Mouse (Mus musculus) lung, postnatal 36 days (tissue): ENCODE data around the gene Fgf18.
A peak's percentile ranks its signal among the peaks of the same experiment; 100 is the strongest.

ENCODE experiments used
- DNase-seq: peaks from one replicate; pipeline ENCODE4 v3.0.0; 2022; ENCODE audit warnings: mixed read lengths

Gene Fgf18

DNA sequence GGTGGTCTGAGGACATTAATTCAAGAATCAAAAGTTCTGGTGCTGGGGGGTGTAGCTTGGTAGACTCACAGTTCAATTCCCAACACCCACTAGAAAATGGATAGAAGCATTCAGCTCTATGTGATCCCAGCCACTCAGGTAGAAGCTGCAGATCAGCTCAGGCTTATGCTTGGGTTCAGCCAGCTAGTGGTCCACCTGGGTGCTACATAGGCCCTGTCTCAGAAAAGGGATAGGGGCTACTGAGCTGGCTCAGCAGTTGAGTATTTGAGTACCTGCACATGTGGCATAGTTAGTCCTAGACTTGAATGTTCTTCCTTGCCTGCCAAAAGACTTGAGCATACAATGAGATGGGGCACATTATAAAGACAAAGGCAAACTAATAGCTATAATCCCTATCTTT lies 2.3 kb upstream of the Fgf18 start:
- DNase-seq = no peak

DNA sequence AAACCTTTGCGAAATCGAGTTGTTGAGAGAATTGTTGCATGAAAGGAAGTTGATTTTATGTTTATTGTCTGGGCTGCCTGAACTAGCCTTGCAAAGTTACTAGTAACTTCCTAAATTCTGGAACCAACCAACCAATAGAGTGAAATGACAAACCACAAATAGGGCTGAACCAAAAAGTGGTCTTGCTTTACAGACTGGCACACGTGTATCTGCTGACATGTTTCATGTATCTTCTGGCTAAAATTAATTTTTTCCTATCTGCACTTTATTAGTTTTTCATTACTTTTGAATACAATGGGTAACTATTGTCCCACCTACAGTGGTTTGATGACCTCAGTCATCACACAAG lies 1.9 kb upstream of the Fgf18 start:
- DNase-seq = no peak

- DNase-seq = peak; percentile 87
These were observed 1.3 kb upstream of the Fgf18 start for GRCm38 (mm10) chr11:33148338-33149087.

DNA sequence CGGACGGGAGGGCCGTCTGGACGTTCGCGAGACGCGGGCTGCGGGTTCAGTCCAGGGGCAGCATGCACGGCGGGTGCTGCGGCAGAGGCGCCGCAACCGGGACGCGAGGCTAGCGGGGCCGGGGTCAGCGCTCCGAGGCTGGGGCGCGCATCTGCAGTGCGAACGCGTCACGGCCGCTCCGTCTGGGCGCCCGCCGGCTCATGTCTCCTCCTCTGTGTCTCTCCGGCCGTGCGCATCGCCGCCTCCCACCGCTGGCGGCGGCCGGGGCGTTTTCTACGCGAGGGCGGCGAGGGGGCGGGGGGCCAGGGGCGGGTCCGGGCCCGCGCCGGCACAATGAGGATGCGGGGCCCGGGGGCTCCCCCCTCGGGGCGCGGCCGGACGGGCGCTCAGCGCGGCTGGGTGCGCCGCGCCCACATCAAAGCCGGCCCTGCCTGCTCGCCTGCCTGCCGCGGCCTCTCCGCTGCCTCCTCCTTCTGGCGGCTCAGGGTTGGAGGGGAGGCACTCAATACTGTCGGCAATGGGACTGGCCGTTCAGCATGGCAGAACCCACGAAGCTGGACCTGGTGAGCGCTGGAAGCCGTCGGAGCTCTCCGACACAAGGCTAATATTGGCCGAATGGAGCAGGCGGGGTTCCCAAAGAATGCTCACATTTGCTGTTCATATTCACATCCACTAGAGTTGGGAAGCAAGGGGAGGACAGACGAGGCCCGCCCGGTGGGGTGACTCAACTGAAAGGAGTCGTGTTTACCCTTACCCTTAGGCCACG lies 555 bp upstream of the Fgf18 start:
- DNase-seq = peak; percentile 53

GRCm38 (mm10) chr11:33146651-33147131 lies 509 bp downstream of the Fgf18 start:
- peak; percentile 40 for DNase-seq

GRCm38 (mm10) chr11:33146143-33146497 lies 1.1 kb downstream of the Fgf18 start:
- peak; percentile 80 for DNase-seq

DNA sequence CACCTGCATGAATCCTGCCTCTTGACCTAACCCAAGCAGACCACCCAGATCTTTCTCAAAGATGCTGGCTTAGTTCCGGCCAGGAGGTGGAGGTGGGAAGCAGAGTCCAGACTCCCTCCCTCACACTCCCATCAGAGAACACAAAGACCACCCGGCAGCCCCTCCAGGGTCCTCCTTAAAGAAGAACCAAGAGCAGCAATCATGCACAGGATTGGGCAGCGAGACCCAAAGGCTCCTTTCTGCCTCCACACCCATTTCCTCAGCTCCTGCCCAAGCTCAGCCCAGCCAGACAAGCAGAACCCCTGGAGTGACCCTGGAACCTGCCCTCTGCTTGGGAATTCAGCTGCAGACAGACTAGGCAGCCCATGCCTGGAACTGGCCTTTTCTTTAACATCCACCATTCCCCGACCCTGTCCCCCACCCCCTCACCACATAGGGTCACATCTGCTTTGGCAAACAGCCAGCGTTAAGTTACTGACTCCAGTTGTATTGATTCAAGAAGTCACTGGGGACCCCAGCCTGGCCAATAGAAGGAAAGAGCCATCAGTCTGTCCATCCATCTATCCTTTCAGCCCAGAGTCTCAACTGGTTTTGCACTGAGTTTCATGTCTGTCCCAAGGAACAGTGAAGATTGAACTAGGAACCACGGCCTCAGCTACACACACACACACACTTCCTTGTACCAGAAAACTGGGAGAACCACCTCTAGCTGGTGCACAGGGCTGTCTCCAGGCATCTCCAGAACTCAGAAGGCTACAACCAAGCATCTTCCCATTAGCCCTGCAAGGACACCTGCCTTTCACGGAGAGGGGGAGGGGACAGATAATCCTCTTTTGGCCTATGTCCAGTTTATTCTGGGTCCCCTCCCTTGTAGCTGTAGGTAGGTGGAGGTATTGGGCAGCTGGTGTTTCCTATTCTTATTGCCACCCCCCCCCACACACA lies 1.7 kb downstream of the Fgf18 start:
- DNase-seq = no peak

- no peak for DNase-seq
These were observed 3.3 kb downstream of the Fgf18 start for GRCm38 (mm10) chr11:33143906-33144305.

- DNase-seq = peak; percentile 64
These were observed 4.4 kb downstream of the Fgf18 start for GRCm38 (mm10) chr11:33142801-33143200.

DNA sequence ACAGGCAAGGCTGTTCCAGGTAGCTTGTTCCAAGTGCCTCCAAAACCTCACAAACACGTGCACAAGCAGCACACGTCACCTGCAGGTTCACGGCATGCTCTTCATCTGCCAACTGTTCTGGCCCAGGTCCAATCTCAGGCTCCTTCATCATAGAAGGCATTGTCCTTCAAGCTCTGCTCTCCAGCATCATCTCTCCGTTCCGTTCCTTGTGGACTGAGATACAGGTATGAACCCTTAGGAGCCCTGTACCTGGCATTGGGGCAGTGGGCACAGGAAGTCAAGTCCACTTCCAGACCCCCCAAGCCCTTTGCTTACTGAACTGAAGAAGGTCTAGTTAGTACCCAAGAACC lies 7.1 kb downstream of the Fgf18 start:
- DNase-seq = no peak

DNA sequence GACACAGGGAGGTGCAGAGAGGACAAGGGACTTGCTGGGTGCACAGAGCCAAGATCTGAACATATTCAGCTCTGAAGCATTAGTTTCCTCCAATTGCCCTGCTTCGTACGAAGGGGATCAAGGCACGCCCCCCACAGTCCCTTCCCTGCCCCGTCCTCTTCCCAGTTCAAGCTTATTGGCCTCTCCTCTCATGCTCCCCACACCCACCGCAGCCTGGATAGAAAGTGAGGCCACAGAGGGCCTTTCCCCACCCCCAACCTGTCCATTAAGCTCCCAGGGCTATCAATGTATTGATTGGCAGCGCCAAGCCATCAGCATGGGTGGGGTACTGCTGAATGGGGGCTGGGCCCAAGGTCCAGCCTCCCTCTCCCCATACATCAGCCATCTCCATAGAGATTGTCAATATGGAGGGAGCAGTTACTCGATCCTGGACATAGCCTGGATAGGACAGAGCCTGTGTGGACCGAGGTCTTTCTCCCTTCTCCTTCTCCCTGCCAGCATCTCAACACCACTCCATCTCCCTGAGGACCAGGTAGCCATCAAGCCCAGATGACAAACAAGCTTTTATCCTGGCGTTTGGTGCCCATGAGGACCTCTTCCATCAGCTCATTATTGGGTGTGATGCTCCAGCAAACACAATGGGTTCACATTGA lies 7.6 kb downstream of the Fgf18 start:
- DNase-seq = no peak

GRCm38 (mm10) chr11:33138686-33139085 lies 8.5 kb downstream of the Fgf18 start:
- DNase-seq = no peak

DNA sequence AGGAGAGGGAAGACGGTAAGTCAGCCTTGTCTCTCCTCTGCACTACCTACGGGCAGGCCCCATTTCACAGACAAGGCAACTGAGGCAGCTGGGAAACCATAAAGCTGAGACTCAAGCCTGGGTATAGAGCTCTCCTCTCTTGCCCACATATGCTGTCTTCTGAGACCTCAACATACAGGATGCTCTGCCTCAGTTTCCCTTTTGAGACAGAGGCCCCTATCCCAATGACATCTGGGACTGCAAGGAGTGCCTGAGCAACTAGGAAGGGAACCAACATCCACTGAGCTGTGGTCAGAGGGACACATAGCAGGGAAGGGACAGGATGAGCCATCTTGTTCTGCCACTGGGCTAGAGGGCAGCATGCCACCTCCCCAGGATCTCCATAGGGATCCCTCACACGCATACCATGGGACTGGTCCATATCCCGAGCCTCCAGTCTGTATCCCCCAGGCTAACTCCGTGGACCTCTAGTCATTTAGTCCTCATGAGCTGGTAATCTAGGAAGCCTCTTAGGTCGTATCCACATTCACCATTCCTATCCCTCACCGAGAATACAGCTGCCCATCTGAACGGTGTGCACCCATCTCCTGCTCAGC lies 12.7 kb downstream of the Fgf18 start:
- no peak for DNase-seq

- no peak for DNase-seq
These were observed 14.4 kb downstream of the Fgf18 start for GRCm38 (mm10) chr11:33132619-33133338.

GRCm38 (mm10) chr11:33127058-33127457 lies 20.1 kb downstream of the Fgf18 start:
- DNase-seq = peak; percentile 19

DNA sequence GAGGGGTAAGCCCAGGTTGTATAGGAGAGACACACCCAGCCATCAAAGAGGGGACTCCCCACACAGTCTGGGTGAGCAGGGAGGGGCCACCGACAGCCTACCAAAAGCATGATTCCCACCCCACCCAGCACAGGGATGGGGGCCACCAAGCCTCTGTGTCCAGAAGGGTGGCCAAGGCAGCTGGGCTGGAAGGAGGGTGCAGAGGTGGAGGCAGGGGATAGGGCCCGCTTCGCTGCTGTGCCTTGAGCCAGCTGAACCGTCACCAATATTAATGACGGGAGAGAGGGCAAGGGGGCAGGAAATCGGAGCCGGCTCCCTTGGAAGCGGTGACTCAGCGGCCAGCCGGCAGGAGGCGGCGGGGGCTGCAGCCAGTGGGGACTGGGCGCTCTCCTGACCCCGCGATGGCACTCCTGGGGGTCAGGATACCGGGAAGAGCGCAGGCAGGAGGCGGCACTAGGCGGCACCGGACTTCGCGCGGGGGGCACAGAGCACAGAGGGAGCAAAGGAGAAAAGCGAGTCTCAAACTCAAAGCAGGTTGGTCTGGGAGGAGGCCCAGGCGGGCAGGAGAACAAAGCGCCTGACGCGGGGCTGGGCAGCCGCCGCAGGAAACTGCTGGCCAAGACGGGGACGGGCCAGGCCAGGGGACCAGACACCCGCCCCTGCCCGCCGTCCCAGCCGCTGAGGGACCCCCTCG lies 24.5 kb downstream of the Fgf18 start:
- DNase-seq = no peak

- no peak for DNase-seq
These were observed 27.6 kb downstream of the Fgf18 start for GRCm38 (mm10) chr11:33119556-33119955.

DNA sequence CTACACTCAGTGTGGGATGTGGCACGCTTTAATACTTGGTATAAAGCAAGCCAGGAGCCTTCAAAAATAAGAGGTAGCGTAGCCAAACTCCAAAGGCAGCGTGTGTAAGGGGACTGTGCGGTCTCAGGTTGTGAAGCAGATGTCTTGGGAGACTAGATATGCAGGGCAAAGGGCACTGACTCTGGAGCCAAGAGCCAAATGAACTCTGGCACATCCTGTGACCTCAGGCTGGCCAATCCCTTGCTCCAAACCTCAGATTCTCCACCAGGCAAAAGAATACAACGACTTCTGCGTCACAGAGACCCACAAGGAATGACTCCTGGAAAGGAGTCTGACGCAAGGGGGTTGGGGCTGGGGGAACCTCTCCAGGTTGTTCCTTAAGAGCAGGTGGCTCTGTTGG lies 28.1 kb downstream of the Fgf18 start:
- DNase-seq = no peak

- no peak for DNase-seq
These were observed 28.7 kb downstream of the Fgf18 start for GRCm38 (mm10) chr11:33118480-33118879.

- no peak for DNase-seq
These were observed 31.4 kb downstream of the Fgf18 start for GRCm38 (mm10) chr11:33115796-33116195.

DNA sequence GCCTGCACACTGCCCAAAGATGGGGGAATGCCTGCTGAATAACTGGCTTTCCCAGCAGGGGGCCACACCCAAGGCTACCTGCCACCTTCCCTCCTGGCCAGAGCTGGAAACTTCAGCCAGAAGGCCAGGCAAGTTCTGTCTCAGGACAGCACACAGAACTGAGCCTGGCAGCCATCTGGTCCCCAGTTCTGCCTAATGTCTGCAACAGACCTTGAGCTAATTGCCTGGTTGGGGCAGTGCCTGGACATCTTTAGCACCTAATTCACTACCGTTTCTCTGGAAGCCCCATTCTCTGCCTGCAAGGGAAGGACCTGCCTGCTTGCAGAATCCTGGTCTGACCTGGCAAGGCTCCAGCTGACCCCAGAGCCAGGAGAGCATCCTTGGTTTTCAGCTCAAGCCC lies 34.8 kb downstream of the Fgf18 start:
- no peak for DNase-seq
